Mouse (Mus musculus) kidney, adult 11 months (tissue): ENCODE data around the gene Zyg11a.
"Not testable (repeated sequence)": the region's sequence is repeated elsewhere in the genome, so short reads cannot be mapped to it uniquely, and the experiment has no call there.

ENCODE experiments used
- DNase-seq: peaks from one replicate; pipeline ENCODE4 v3.0.0; 2022

Zyg11a gene

DNA sequence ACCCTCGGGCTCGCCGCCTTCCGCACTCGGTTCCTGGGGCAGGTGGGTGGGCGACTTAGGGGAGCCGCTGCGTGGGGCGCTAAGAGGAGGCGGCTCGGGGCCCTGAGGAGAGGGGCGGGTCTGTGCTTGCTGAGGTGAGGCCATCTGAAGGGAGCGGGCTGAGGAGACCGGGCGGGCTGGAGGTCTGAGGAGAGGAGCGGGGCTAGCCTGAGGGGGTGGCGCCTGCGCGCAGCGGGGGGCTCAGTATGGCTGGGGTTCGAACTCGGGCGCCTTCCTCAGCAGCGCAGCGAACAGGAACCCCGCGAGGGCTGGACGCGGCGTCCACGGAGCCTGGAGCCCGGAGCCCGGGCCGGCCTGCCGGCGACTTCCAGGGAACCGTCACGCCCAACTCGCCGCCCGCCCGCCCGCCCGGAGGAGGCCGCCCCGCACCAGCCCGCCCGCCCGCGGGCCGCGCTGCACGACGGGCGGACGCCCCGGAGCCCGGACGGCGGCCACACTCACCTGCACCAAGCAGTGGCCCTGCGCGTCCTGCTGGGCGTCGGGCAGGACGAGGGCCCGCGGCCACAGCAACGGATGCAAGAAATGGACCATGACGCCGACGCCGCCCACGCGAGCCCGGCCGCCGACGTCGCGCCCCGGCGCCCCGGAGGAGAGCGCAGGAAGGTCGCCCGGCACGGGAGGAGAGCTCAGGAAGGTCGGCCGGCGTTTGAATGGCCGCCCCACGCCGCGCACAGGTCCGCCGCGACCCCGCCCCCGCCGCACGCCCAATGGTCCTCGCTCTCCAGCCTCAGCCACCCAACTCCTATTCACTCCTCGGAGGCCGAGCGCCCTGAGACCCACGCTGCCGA is at the start of gene Zyg11a:
Gene Zyg11a (minus strand): TSS at position 717 of the 848 bp plus-strand sequence.
- peak; percentile 14 for DNase-seq

DNA sequence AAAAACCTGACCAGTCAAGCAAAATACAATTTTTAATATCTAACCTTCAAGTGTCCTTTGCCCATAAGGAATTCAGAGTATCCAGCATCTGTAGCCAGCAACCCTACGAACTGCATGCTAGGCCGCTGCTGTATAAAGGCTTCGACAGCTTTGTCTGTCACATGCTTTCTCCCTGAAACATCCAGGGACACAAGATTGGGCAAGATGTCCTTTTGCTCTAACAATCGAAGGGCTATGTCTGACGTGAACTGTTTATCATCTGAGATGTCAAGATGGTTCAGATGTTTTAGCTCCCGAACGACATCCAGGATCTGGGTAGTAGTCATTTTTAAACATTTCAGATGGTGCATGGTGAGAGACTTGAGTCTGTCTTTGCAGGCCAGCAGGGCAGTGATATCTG is 47.9 kb upstream of the Zyg11a start:
- no peak for DNase-seq

DNA sequence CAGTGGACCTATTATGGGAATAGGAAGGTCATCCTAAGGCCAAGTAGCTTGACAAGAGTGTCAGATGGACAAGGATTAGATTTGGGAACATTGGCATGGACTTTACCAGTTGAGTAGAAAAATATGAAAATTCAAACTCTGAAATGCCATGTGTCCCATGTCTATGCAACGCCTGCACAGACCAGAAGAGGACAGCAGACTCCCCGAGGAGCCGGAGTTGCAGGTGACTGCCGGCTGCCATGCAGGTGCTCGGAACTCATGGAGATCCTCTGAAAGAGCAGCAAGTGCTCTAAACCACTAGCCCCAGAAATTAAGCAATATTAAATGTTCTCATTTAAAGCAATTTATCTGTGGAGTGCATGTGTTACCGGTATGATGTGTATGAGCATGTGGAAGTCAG is 35.5 kb upstream of the Zyg11a start:
- DNase-seq: no peak

DNA sequence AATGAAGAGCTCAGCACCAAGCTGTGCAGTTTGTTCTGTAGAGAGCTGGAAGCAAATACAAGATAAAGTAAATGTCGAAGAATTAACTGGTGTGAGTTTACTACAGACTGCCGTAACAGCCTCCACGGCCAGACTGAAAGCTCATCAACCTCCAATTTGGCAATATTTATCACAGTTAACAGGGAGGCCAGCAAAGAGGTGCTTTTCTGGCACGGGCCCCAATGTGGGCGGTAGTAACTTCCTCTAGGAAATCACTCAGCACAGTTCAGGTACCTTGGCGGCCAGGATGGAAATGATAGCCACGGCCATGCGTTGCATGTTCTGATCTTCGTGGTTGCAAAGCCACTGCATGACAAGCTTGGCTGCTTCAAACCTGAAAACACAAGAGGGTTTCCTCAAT is 32.7 kb upstream of the Zyg11a start:
- DNase-seq: no peak

DNA sequence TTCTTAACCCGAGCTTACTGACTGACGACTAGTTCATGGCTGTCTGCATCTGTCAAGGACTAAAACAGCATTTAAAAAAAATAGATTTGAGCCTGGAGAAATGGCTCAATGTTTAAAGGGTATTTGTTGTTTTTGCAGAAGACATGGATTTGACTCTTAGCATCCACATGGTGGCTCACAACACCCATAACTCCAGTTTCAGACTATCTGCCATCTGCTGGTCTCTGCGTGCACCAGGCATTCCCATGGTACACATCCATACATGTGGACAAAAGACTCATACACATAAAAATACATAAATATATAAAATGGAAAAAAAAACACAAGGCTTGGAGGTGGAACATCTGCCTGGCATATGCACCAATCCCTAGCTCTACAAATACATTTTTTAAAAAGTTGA is 31.5 kb upstream of the Zyg11a start:
- DNase-seq: no peak

DNA sequence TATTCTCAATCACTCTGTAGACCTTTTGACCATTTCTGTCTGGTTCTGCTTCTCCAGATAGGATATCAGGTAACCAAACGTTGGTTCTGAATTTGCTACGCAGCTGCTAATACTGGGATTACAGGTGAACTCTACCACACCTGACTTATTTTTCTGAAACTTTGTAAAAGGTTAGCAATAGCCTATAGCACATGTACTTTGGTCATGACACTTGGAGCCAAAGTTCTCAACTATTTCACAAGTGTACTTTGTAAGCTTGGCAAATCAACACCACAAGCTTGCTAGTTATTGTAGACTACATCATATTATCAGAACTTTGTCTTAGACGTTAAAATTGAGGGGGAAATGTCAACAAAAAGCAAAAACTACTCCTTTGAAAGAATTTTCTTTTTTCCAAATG is 15.8 kb upstream of the Zyg11a start:
- no peak for DNase-seq

DNA sequence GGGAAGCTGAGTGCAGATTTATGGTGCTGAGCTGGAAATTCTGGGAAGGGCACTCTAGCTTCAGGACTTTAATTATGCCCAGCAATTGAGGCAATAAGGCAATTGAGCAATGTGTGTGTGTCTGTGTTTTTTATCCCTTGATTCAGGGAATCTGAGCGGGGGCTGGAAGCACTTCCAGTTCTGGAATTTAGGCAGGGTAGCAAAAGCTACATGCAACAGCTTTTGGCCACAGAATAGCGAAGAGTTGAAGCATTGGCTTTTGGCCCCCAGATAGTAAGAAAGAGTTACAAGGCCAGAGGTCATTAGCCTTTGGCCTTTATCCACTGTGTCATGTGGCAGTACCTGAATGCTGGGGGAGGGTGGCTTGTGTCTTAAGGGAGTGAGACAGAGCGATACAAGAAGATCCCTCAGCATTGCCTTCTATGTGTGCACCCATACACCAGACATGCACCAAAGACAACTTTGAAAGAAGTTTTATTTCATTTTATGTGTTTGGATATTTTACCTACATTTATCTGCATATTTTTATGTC is 7.6 kb upstream of the Zyg11a start:
- peak; percentile 6 for DNase-seq

DNA sequence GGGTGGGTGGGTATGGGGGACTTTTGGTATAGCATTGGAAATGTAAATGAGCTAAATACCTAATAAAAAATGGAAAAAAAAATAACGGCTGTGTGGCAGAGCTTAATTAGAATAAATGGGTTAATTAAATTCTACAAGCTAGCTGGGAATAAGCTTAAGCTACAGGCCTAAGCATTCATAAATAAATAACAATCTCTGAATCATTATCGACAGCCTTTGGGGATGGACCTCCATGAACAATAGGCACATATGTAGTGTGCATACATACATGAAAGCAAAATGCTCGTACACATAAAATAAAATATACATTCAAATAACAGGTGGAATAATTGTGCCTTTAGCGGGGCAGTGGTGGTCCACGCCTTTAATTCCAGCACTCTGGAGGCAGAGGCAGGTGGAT is 4.7 kb upstream of the Zyg11a start:
- no peak for DNase-seq

DNA sequence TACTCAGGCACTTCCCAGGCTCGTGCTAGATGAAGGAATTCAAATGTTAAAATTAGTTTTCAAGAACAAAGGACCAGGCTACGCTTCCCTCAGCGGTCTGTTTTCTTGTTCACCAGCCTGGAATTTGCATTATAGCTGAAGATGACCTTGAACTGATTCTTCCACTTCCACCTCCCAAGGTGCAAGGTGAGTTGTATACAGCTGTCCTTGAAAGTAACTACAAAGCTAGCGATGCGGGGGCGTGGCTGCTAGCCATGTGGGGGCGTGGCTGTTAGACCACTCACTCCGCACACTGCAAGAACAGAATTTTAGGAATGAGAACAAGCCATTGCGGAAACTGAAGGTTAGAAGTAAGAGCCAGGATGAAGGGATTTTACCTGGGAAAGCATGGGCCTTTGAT is 1.2 kb upstream of the Zyg11a start:
- DNase-seq: peak; percentile 6

DNA sequence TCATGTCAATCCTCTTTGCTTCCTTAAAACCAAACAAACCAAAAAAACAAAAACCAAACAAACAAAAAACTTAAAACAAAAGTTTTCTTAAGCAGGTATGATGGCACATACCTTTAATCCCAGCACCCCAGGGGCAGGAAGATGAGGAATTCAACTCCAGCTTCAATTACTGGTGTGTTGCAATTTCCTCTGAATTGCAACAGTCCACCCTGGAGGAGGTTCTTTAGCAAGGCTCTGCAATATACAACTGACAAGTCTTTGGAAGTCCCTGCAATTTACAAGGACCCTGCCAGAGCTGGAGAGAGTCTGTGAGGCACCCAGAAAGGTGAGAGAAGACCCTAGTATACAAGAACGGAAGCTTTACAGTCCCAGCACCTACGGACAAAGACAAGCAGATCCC is 4.8 kb downstream of the Zyg11a start:
- DNase-seq: no peak

DNA sequence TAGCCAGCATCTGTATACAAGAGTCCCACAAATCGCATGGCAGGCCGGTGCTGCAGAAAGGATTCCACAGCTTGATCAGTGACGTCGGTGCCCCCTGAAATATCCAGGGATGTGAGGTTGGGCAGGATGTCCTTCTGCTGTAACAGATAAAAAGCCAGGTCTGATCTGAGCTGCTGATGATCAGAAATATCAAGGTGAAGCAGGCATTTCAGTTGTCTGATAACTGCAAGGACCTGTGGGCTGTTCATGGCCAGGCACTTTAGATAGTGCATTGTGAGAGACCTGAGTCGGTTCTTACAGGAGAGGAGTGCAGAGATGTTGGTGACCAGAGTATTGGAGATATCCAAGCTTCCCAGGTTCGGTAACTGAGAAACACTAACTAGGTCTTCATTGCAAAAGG is 13.2 kb downstream of the Zyg11a start:
- no peak for DNase-seq

DNA sequence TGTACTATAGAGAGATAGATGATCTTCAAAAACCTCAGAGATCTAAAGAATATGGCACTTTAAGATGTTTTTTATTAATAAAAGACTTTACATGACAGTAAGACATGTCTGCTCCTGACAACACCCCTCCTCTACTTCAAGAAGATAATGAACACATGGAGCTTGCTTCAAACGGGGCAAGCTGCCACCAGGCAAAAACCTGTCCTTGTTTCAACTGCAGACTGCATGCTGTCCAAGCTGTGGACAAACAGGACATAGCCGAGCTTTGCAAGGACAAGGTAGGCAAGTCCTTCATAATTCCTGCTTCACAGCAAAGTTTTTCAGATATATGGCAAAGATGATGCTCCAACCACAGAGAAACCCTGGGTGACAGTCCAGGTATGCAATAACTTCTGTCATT is 18.6 kb downstream of the Zyg11a start:
- no peak for DNase-seq

DNA sequence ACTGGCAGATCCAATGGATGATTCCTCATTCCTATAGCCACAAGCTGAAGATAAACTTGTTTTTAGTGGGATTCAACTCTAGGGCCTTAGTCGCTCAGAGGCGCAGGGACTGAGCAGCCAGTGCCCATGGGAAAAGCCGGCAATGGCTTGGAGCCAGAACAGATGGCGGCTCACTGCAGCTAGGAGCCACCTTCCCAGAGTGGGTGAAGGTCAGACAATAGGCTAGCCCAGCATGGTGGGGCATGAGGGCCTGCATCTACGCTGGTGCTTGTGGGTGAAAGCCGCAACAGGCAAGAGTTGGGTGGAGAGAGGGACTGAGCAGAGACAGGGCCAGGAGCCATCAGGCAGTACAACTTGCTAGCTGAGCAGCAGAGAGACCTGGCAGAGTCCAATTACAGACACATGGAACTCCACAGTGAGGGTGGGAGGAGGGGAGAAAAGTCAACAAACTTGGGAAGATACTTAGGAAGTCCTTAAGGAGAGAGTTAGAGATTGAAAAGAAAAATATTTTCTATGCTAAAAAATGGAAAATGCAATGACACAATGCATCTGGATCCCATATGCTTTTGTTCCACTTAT is 21.5 kb downstream of the Zyg11a start:
- no peak for DNase-seq

DNA sequence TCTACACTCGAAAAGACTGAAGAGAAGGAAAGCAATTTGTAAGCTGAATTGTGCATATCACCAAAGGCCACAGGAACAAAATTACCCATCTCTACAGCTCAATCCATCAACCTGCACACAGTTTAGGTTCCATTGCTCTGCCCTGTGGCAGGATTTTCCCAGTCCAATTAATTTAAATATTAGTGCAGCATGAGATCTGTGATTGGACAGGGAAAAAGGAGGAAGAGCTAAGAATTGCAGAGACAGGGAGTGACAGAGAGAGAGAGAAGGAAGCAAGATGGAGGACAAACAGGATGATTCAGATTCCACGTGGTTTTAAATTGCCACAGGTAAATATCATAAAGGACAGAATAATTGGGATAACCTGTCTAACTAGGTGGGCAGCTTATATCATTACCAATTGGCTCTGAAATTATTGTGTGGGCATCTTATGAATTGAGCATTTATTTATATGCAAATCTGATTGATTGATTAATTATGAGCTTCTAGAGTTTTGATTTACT is 25.0 kb downstream of the Zyg11a start:
- DNase-seq: no peak

DNA sequence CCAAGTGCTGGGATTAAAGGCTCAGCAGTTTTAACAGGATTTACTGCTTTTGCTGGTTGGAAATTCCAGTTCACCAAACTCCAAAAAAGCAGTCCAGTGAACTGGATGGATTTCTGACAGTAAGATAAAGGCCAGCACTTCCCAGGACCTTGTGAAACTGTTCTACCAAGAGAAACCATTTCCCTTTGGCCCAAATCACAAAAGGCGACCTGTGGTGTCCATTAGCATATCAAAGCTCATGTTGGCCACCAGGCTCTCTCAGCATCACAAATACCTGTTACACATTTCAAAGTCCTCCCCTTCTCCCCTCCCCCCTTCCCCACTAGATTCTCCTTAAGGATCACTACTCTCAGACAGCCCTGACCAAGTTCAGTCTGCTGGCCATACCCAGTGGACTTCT is 35.6 kb downstream of the Zyg11a start:
- no peak for DNase-seq

DNA sequence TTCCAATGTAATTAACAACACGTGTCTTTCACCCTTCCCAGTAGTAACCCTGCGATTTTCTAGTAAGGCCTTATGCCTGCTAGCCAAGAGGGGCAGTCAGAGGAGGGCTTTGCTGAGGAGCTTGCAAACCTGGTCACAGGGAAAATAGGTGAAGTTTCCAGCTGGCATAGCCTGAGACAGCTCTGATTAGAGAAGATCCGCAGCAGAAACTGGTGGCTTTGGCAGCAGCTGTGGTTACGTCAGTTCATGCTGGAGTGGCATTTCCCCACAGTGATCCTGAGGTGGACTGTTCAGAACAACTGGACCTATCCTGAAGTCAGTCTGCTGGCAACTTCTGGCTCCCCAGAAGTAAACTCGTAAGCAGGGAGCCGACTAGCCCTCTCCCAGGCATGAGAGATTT is 49.8 kb downstream of the Zyg11a start:
- DNase-seq: no peak

DNA sequence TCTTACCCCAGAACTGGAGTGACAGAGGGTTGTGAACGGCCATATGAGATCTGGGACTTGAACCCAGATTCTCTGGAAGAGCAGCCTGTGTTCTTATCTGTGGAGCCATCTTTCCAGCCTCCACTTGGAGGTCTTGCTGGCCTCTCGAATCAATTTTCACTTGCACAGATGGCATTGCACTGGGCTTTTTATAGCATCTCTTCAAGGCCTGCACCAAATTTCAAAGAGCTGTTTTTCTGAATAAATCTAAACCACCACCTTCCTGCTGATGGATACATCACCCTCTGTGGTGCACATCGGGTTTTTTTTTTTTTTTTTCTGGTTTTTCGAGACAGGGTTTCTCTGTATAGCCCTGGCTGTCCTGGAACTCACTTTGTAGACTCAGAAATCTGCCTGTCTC is 51.0 kb downstream of the Zyg11a start:
- DNase-seq: no peak

DNA sequence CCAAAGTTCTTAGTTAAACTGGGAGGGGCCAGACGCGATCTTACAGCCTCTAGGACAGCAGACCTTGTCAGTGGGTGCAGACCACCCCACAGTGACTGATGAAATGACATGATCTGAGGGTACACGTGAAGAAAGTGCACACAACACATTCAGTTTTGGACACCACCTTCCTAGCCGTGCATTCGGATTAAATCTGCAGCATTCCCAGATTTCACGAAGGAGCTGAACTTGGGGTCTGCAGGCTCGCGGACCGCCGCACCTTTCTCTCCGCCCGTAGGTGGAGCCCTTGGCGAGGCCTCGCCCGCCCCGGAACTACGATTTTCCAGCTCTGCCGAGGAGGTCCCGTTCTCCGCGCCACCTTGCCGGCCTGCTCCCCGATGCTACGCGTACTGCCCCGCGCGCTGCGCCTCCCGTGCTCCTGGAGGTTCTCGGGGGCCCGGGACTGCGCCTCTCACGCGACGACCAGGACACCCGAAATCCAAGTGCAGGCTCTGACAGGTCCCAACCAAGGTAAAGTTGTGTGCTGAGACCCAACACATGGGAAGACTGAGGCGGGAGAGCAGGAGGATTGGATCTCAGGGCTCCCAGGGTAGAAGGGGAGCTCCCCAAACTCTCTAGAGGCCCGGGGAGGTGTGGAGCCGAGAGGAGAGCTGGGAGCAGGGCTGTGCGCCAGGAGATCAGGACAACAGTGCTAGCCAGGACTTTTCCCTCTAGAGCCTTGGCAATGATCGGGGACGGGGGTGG is 52.5 kb downstream of the Zyg11a start, which contains the start of gene Echdc2:
Gene Echdc2 (plus strand): TSS at position 286 of the 744 bp plus-strand sequence.
- DNase-seq: peak; percentile 49

DNA sequence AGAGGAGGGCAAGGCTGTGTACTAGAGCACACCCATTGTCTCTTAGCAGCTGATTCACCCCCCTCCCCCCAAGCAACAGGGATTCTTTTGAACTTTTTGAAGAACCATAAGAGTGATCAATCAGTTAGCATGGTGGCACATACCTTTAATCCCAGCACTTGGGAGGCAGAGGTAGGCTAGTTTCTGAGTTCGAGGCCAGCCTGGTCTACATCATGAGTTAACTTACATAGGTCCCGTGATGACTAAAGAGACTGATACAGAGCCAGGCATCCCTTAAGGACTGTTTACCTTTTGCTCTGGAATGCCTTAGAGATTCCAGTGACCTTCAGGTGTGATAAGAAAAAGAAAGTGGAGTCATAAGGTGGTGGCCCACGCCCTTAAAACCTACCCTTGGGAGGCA is 54.6 kb downstream of the Zyg11a start:
- no peak for DNase-seq

DNA sequence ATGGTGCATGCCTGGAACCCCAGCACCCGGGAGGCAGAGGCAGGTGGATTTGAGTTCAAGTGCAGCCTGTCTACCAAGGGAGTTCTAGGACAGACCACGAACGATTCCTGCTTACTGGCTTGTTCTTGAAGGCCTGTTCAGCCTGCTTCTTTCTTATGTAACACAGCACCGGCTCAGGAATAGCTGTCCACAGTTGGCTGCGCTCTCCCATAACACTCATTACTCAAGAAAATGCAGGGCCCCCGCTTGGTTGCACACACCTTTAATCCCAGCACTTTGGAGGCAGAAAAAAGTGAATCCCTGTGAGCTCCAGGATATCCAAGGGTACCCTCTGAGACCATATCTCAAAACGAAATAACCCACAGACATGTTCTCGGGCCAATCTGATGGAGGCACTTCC is 55.9 kb downstream of the Zyg11a start:
- peak; percentile 54 for DNase-seq

DNA sequence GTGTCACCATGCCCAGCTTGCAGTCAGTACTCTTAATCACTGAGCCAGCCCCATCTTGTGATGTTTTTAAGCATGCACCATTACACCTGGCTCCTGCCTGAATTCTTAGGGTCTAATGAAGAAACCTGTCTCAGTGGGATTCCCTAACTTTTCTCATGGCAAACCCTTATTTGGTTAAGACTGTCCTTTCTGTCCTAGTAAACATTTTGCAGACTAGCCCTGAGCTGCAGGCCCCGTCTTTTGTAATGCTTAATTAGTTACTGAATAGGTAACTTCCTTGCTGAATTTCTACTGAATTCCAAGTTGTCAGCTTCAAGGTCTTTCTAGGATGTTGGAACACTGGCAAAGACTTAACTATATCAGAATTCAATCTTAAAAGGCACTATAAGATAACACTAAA is 62.7 kb downstream of the Zyg11a start:
- peak; percentile 45 for DNase-seq

DNA sequence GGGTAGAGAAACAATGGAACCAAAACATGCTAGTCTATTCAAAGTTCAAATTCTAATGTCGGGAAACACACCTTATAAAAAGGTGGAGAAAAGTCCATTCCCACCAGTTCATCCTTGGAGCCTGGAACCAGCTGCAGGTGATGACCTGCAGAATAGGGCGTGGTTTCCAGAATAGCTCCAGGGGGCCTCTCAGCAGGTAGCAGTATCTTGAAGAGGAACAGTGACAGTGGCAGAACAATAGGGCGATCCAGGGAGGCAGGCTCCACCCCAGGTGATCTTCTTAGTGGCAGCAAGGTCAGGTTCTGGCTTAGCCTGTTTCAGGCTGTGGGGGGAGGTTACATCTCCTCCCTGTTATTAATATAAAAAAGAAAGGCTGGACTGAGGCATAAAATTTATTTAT is 72.3 kb downstream of the Zyg11a start:
- not testable (repeated sequence) for DNase-seq

DNA sequence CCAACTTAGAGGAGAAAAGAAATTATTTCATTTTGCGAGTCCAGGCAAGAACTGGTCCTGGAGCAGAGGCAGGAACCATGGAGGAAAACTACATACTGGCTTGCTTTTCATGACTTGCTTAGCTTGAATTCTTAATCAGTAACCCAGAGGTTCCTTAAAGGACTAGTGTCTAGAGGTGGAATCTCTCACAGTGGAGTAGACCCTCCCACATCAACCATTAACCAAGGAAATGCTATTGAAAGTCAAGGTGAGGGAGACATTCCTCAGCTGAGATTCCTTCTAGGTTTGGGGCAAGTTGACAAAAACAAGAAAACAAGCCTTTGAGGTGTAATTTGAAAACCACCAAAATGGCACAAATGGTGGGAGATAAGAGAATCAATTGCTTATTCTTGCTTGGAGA is 73.0 kb downstream of the Zyg11a start, which contains the start of gene Scp2:
Gene Scp2 (minus strand): TSS at position 119 of the 400 bp plus-strand sequence.
- DNase-seq: peak; percentile 30
